In genomic region chr15:31414179-31414898, GRCm38 (mm10) we compare ENCODE assay signal across 25 mouse cellular contexts. TPM values are rescaled to one million over a fixed set of nuclear protein-coding genes. Genes with fewer than 3 reads are reported as not detected.
DNase-seq lines count a peak whose midpoint lies in the region; ATAC-seq and TF ChIP-seq lines count a peak whose summit lies in the region.
"Had no signal": no experiment of that assay in that cellular context is flagged by ENCODE, and none has a peak within 500 bp of the region (broad histone marks: within the 10 kb centered on the region; RNA-seq: fewer than 3 reads in every experiment).

No protein-coding gene starts in this region.

- no peak overlapping the region for H3K4me3 ChIP-seq in heart, embryonic 10.5 days
- H3K4me3 ChIP-seq in heart, embryonic 12.5 days, result no peak overlapping the region
- H3K4me3 ChIP-seq in ES-E14 (ENCODE audit: insufficient read depth in 1 of 2, low read depth in 1 of 2, low read length in 2 of 2, poor library complexity in 1 of 2, severe bottlenecking in 1 of 2), result peak overlapping the region in 1 of 2 experiments; percentile 9; a peak in 1 of 4 replicates
- H3K4me3 ChIP-seq: embryonic facial prominence, embryonic 15.5 days; hindbrain, embryonic 15.5 days; intestine, embryonic 15.5 days; limb, embryonic 15.5 days; neural tube, embryonic 12.5 days had no signal

- peaks cover 43% of the 10 kb centered on the region for H3K4me1 ChIP-seq in heart, embryonic 10.5 days
- H3K4me1 ChIP-seq in heart, embryonic 12.5 days (replicated peaks), result peaks cover 25% of the 10 kb centered on the region
- peaks cover 12 to 29% of the 10 kb centered on the region in 2 experiments; a peak in 3 of 4 replicates for H3K4me1 ChIP-seq in ES-E14 (ENCODE audit: control insufficient read depth in 2 of 2, insufficient read depth in 2 of 2, low read length in 2 of 2, poor library complexity in 1 of 2)
- H3K4me1 ChIP-seq: embryonic facial prominence, embryonic 15.5 days; intestine, embryonic 15.5 days; neural tube, embryonic 12.5 days had no signal

- in situ Hi-C loops in ES-E14 (cut with MboI; ENCODE audit: low sequenced_read_pairs in 2 of 2, unreplicated experiment in 2 of 2), result loop anchor here in 1 of 2 experiments (10.0 kb wide), 1 partner anchor 90 kb away; no protein-coding TSS in a partner anchor

- no peak overlapping the region for H3K9ac ChIP-seq in heart, embryonic 12.5 days
- peak overlapping the region; percentile 28; the same call in 1 of the 2 replicates for H3K9ac ChIP-seq in ES-E14 (ENCODE audit: insufficient read depth, low read depth, low read length, poor library complexity, severe bottlenecking)
- H3K9ac ChIP-seq: embryonic facial prominence, embryonic 15.5 days; forebrain, postnatal 0 days; hindbrain, embryonic 15.5 days; intestine, embryonic 15.5 days; limb, embryonic 15.5 days; neural tube, embryonic 12.5 days had no signal

- WGBS in heart, embryonic 10.5 days, result 41% methylated on average over 6 of the region's 6 CpGs
- 45% methylated on average over 6 of the region's 6 CpGs for WGBS in heart, embryonic 12.5 days

- no peaks in the 10 kb centered on the region for H3K9me3 ChIP-seq in heart, embryonic 10.5 days
- H3K9me3 ChIP-seq in heart, embryonic 12.5 days (replicated peaks), result no peaks in the 10 kb centered on the region; the same call in 1 of the 2 replicates
- H3K9me3 ChIP-seq in ES-E14 (ENCODE audit: control insufficient read depth, insufficient read depth, low read depth, low read length), result no peaks in the 10 kb centered on the region
- H3K9me3 ChIP-seq: embryonic facial prominence, embryonic 15.5 days; hindbrain, embryonic 15.5 days; intestine, embryonic 15.5 days; limb, embryonic 15.5 days; neural tube, embryonic 12.5 days had no signal

- H3K27me3 ChIP-seq in heart, embryonic 10.5 days (ENCODE audit: insufficient read depth, poor library complexity, severe bottlenecking), result no peaks in the 10 kb centered on the region
- H3K27me3 ChIP-seq in heart, embryonic 12.5 days (replicated peaks), result no peaks in the 10 kb centered on the region
- H3K27me3 ChIP-seq: embryonic facial prominence, embryonic 15.5 days; hindbrain, embryonic 15.5 days; intestine, embryonic 15.5 days; limb, embryonic 15.5 days; neural tube, embryonic 12.5 days had no signal

- DNase-seq in heart, embryonic 10.5 days (ENCODE audit: low spot score), result no peak
- DNase-seq in ES-E14 (ENCODE audit: low read depth, low spot score), result no peak
- DNase-seq in kidney, adult 8-10 months, result peak; percentile 77 to 83
- peak; percentile 62 to 85 for DNase-seq in kidney, postnatal 25 days
- DNase-seq in right cerebral cortex, adult 2 months (ENCODE audit: low spot score in 2 of 2), result no peak
- DNase-seq in cerebellum, adult 11-12 months, result no peak
- DNase-seq in testis, postnatal 10 days (ENCODE audit: low spot score), result no peak
- DNase-seq: adrenal gland, postnatal 25 days; cerebellum, adult 11 months; cerebellum, postnatal 36 days; forebrain, postnatal 0 days; heart, postnatal 14 days; right cerebral cortex, adult 18-20 months; thymus, postnatal 25 days had no signal

- ATAC-seq in heart, embryonic 12.5 days (ENCODE audit: insufficient number of reproducible peaks, low FRiP score), result no peak
- ATAC-seq: activated CD4-positive, CD25-positive, alpha-beta regulatory T cell, adult 4 months; CD4-positive, CD25-positive, alpha-beta regulatory T cell, adult 4 months; forebrain, postnatal 0 days; intestine, embryonic 15.5 days had no signal

- H3K4me2 ChIP-seq in heart, embryonic 12.5 days, result no peak overlapping the region
- H3K4me2 ChIP-seq: embryonic facial prominence, embryonic 15.5 days; heart, embryonic 11.5 days; hindbrain, embryonic 15.5 days; intestine, embryonic 15.5 days; limb, embryonic 15.5 days; midbrain, embryonic 11.5 days; neural tube, embryonic 12.5 days had no signal

- H3K36me3 ChIP-seq in heart, embryonic 10.5 days, result no peaks in the 10 kb centered on the region
- H3K36me3 ChIP-seq in heart, embryonic 12.5 days, result no peaks in the 10 kb centered on the region
- H3K36me3 ChIP-seq in ES-E14 (ENCODE audit: control insufficient read depth, insufficient read depth, low read length, poor library complexity, severe bottlenecking), result no peaks in the 10 kb centered on the region
- H3K36me3 ChIP-seq: embryonic facial prominence, embryonic 15.5 days; hindbrain, embryonic 15.5 days; intestine, embryonic 15.5 days; limb, embryonic 15.5 days; neural tube, embryonic 12.5 days had no signal

- peak overlapping the region; percentile 62 for H3K27ac ChIP-seq in heart, embryonic 10.5 days
- H3K27ac ChIP-seq in heart, embryonic 12.5 days (ENCODE audit: poor library complexity, severe bottlenecking), result no peak overlapping the region
- H3K27ac ChIP-seq in ES-E14 (ENCODE audit: insufficient read depth, low read depth, low read length, poor library complexity, severe bottlenecking), result peak overlapping the region; percentile 72; the same call in 1 of the 2 replicates
- H3K27ac ChIP-seq: embryonic facial prominence, embryonic 15.5 days; hindbrain, embryonic 15.5 days; intestine, embryonic 15.5 days; limb, embryonic 15.5 days; neural tube, embryonic 12.5 days had no signal

TF ChIP-seq in ES-E14, 5 proteins besides CTCF, POLR2A, EP300 and RAD21:
- TF ChIP-seq ZC3H11A (IDR thresholded peaks at IDR 0.05; ENCODE audit: borderline replicate concordance, low read depth, low read length), result no peak
- TF ChIP-seq MAFK (IDR thresholded peaks at IDR 0.05; ENCODE audit: insufficient read depth, low read depth, low read length), result no peak
- no peak for TF ChIP-seq HCFC1 (IDR thresholded peaks at IDR 0.05; ENCODE audit: borderline replicate concordance, insufficient read depth, low read length)
- TF ChIP-seq ZNF384 (IDR thresholded peaks at IDR 0.05; ENCODE audit: low read depth, low read length), result no peak
- no peak for TF ChIP-seq CHD2 (IDR thresholded peaks at IDR 0.05; ENCODE audit: low read depth, low read length)

RNA-seq across cellular contexts. Expression of gene Ropn1l, which starts 39.2 kb away (rescaled TPM):
- polyA plus RNA-seq in heart, embryonic 10.5 days (2016; fragmentation: Nextera tagmentation; extraction: Ambion mirVana), result 3.4 and 3.7 TPM in 2 replicates
- 2.2 and 2.5 TPM in 2 replicates for polyA plus RNA-seq in heart, embryonic 12.5 days (2016; fragmentation: Nextera tagmentation; extraction: Ambion mirVana)
- total RNA-seq in ES-E14 (2012; rRNA removed), result not detected in 2 replicates
- total RNA-seq: gastrocnemius, adult 18-20 months had no signal

RNA-seq across cellular contexts. Expression of gene Ankrd33b, which starts 46.8 kb away (rescaled TPM):
- polyA plus RNA-seq in heart, embryonic 10.5 days (2016; fragmentation: Nextera tagmentation; extraction: Ambion mirVana), result 1.8 and 2.1 TPM in 2 replicates
- polyA plus RNA-seq in heart, embryonic 12.5 days (2016; fragmentation: Nextera tagmentation; extraction: Ambion mirVana), result 1.7 and 2.1 TPM in 2 replicates
- 2.6 and 3.8 TPM in 2 replicates for total RNA-seq in ES-E14 (2012; rRNA removed)
- polyA plus RNA-seq: CD4-positive, CD25-positive, alpha-beta regulatory T cell, adult 4 months had no signal

Comparison
In these comparisons a context has a peak if more than half of its experiments do, and no peak if none do; other contexts are left out.
1. DNase-seq: peak in kidney, adult 8-10 months (2 of 2) and kidney, postnatal 25 days (2 of 2); none in heart, embryonic 10.5 days (single experiment), ES-E14 (single experiment), right cerebral cortex, adult 2 months (0 of 2), cerebellum, adult 11-12 months (single experiment) and testis, postnatal 10 days (single experiment).